In genomic region chr2:167783374-167783773, GRCm38 (mm10) we compare ENCODE assay signal across 25 mouse cellular contexts.
DNase-seq lines count a peak whose midpoint lies in the region; ATAC-seq lines count a peak whose summit lies in the region.
"Had no signal": no experiment of that assay in that cellular context is flagged by ENCODE, and none has a peak within 500 bp of the region (broad histone marks: within the 10 kb centered on the region; RNA-seq: fewer than 3 reads in every experiment).

No protein-coding gene starts in this region.

- no peak for DNase-seq in intestine, embryonic 14.5 days (ENCODE audit: low spot score)
- DNase-seq in lung, postnatal 36 days: no peak
- no peak for DNase-seq in adrenal gland, adult (ENCODE audit: inconsistent age in 2 of 2, low spot score in 1 of 2)
- DNase-seq in cerebellum, adult 11 months: no peak
- DNase-seq: adrenal gland, postnatal 10 days; adrenal gland, postnatal 36 days; cerebellum, adult 2 months; cerebellum, adult 9-11 months; cerebellum, postnatal 25 days; forebrain, postnatal 0 days; gastrocnemius, adult 2 months; gastrocnemius, postnatal 14 days; heart, adult 11 months; heart, postnatal 10 days; heart, postnatal 36 days had no signal

- no peak overlapping the region for H3K4me2 ChIP-seq in intestine, embryonic 14.5 days (ENCODE audit: low read length)
- no peak overlapping the region for H3K4me2 ChIP-seq in intestine, embryonic 15.5 days (replicated peaks)
- H3K4me2 ChIP-seq in lung, embryonic 15.5 days: no peak overlapping the region
- no peak overlapping the region for H3K4me2 ChIP-seq in liver, embryonic 16.5 days (ENCODE audit: low read depth, low read length)
- H3K4me2 ChIP-seq: embryonic facial prominence, embryonic 15.5 days; heart, embryonic 15.5 days; hindbrain, embryonic 13.5 days had no signal

- H3K36me3 ChIP-seq in intestine, embryonic 14.5 days (ENCODE audit: control insufficient read depth, insufficient read depth, low read length): no peaks in the 10 kb centered on the region
- no peaks in the 10 kb centered on the region for H3K36me3 ChIP-seq in intestine, embryonic 15.5 days
- H3K36me3 ChIP-seq in lung, embryonic 15.5 days: no peaks in the 10 kb centered on the region
- H3K36me3 ChIP-seq in liver, embryonic 16.5 days (ENCODE audit: control insufficient read depth, insufficient read depth): no peaks in the 10 kb centered on the region
- H3K36me3 ChIP-seq: embryonic facial prominence, embryonic 12.5 days; embryonic facial prominence, embryonic 15.5 days; heart, embryonic 12.5 days; heart, embryonic 15.5 days; hindbrain, embryonic 10.5 days; hindbrain, embryonic 13.5 days had no signal

- H3K9ac ChIP-seq in intestine, embryonic 14.5 days (ENCODE audit: low read length): no peak overlapping the region
- no peak overlapping the region for H3K9ac ChIP-seq in intestine, embryonic 15.5 days
- no peak overlapping the region for H3K9ac ChIP-seq in lung, embryonic 15.5 days
- no peak overlapping the region for H3K9ac ChIP-seq in liver, embryonic 16.5 days (ENCODE audit: low read depth, low read length)
- H3K9ac ChIP-seq: embryonic facial prominence, embryonic 12.5 days; embryonic facial prominence, embryonic 15.5 days; forebrain, postnatal 0 days; heart, embryonic 12.5 days; heart, embryonic 15.5 days; hindbrain, embryonic 13.5 days had no signal

- H3K27me3 ChIP-seq in intestine, embryonic 14.5 days (replicated peaks; ENCODE audit: control insufficient read depth, insufficient read depth, low read length): no peaks in the 10 kb centered on the region
- no peaks in the 10 kb centered on the region for H3K27me3 ChIP-seq in intestine, embryonic 15.5 days (replicated peaks)
- no peaks in the 10 kb centered on the region for H3K27me3 ChIP-seq in lung, embryonic 15.5 days
- no peaks in the 10 kb centered on the region for H3K27me3 ChIP-seq in liver, embryonic 16.5 days (ENCODE audit: control insufficient read depth, insufficient read depth, low read depth, low read length)
- H3K27me3 ChIP-seq: embryonic facial prominence, embryonic 15.5 days; heart, embryonic 12.5 days; heart, embryonic 15.5 days had no signal

- H3K9me3 ChIP-seq in intestine, embryonic 14.5 days (ENCODE audit: control insufficient read depth, low read length): no peaks in the 10 kb centered on the region
- H3K9me3 ChIP-seq in intestine, embryonic 15.5 days: no peaks in the 10 kb centered on the region
- no peaks in the 10 kb centered on the region for H3K9me3 ChIP-seq in lung, embryonic 15.5 days
- H3K9me3 ChIP-seq in liver, embryonic 16.5 days (replicated peaks; ENCODE audit: control insufficient read depth, low read length): no peaks in the 10 kb centered on the region
- H3K9me3 ChIP-seq: embryonic facial prominence, embryonic 12.5 days; embryonic facial prominence, embryonic 15.5 days; heart, embryonic 12.5 days; heart, embryonic 15.5 days; hindbrain, embryonic 10.5 days; hindbrain, embryonic 13.5 days had no signal

- ATAC-seq in intestine, embryonic 14.5 days (replicated peaks; ENCODE audit: low FRiP score, low TSS enrichment, low read depth): no peak
- ATAC-seq in intestine, embryonic 15.5 days: no peak
- ATAC-seq in lung, embryonic 15.5 days (ENCODE audit: borderline replicate concordance, extremely low read depth, low FRiP score, low TSS enrichment): no peak
- ATAC-seq in liver, embryonic 16.5 days (ENCODE audit: low read depth): peak; percentile 66
- ATAC-seq: activated CD4-positive, CD25-positive, alpha-beta regulatory T cell, adult 4 months had no signal

- 0 out of 2 replicates have a peak overlapping the region, but pooled peaks have one; percentile 3 for H3K27ac ChIP-seq in intestine, embryonic 14.5 days (ENCODE audit: low read depth)
- H3K27ac ChIP-seq in intestine, embryonic 15.5 days: no peak overlapping the region
- 0 out of 2 replicates have a peak overlapping the region, but pooled peaks have one; percentile 95 for H3K27ac ChIP-seq in lung, embryonic 15.5 days
- no peak overlapping the region for H3K27ac ChIP-seq in liver, embryonic 16.5 days (ENCODE audit: low read length)
- H3K27ac ChIP-seq: embryonic facial prominence, embryonic 12.5 days; embryonic facial prominence, embryonic 15.5 days; gastrocnemius, adult 2 months; heart, embryonic 15.5 days; hindbrain, embryonic 13.5 days had no signal

- H3K4me3 ChIP-seq in intestine, embryonic 14.5 days (ENCODE audit: low read depth, low read length): no peak overlapping the region
- H3K4me3 ChIP-seq in intestine, embryonic 15.5 days (replicated peaks): no peak overlapping the region
- no peak overlapping the region for H3K4me3 ChIP-seq in lung, embryonic 15.5 days
- H3K4me3 ChIP-seq in liver, embryonic 16.5 days (ENCODE audit: low read depth, low read length): no peak overlapping the region
- H3K4me3 ChIP-seq: embryonic facial prominence, embryonic 12.5 days; embryonic facial prominence, embryonic 15.5 days; gastrocnemius, adult 2 months; heart, embryonic 12.5 days; heart, embryonic 15.5 days; hindbrain, embryonic 13.5 days had no signal

- H3K4me1 ChIP-seq in intestine, embryonic 14.5 days (replicated peaks; ENCODE audit: control insufficient read depth, insufficient read depth, low read length): peaks cover 32% of the 10 kb centered on the region
- H3K4me1 ChIP-seq in intestine, embryonic 15.5 days (replicated peaks): peaks cover 27% of the 10 kb centered on the region
- H3K4me1 ChIP-seq in lung, embryonic 15.5 days: peaks cover 60% of the 10 kb centered on the region
- H3K4me1 ChIP-seq in liver, embryonic 16.5 days (ENCODE audit: control insufficient read depth, low read depth, low read length): peaks cover 9% of the 10 kb centered on the region

- WGBS in intestine, embryonic 14.5 days: 36% methylated on average over 3 of the region's 3 CpGs
- WGBS in intestine, embryonic 15.5 days: 42% methylated on average over 3 of the region's 3 CpGs
- 30% methylated on average over 3 of the region's 3 CpGs for WGBS in lung, embryonic 15.5 days
- 43% methylated on average over 3 of the region's 3 CpGs for WGBS in liver, embryonic 16.5 days (ENCODE audit: insufficient replicate concordance)

Comparison
In these comparisons a context has a peak if more than half of its experiments do, and no peak if none do; other contexts are left out.
1. H3K27ac ChIP-seq: peak in intestine, embryonic 14.5 days (single experiment) and lung, embryonic 15.5 days (single experiment); none in intestine, embryonic 15.5 days (single experiment) and liver, embryonic 16.5 days (single experiment).